Mouse (Mus musculus) forebrain, embryonic 11.5 days (tissue): Measurements from ENCODE around the gene 2610028H24Rik. TPM values are rescaled to one million over a fixed set of nuclear protein-coding genes. Genes with fewer than 3 reads are reported as not detected.

Experiments used
- ATAC-seq: fragments of 200-750 bp; cut with Nextera tagmentation; replicated peaks from 2 replicates; pipeline ENCODE4 v1.8.0; 2017; ENCODE audit warnings: moderate TSS enrichment; ENCODE audit not compliant: low FRiP score
- DNase-seq: peaks from one replicate; pipeline ENCODE4 v3.0.0-alpha.2; 2017; ENCODE audit warnings: low spot score
- H3K27ac ChIP-seq: fragments of 300-500 bp; sonication (generic); 2 replicates; pipeline ENCODE4 v1.5.1; 2014; ENCODE audit warnings: low read depth, low read length
- H3K27me3 ChIP-seq: fragments of 300-500 bp; sonication (generic); 2 replicates; pipeline ENCODE4 v1.6.1; 2014; ENCODE audit warnings: mild to moderate bottlenecking, low read length, mixed read lengths; ENCODE audit not compliant: control insufficient read depth, insufficient read depth
- H3K36me3 ChIP-seq: fragments of 300-500 bp; sonication (generic); 2 replicates; pipeline ENCODE4 v1.6.1; 2014; ENCODE audit warnings: mild to moderate bottlenecking, low read length, moderate library complexity, mixed read lengths; ENCODE audit not compliant: control insufficient read depth, insufficient read depth
- H3K4me1 ChIP-seq: fragments of 300-500 bp; sonication (generic); replicated peaks from 2 replicates; pipeline ENCODE4 v1.6.1; 2014; ENCODE audit warnings: low read length, mixed read lengths; ENCODE audit not compliant: control insufficient read depth, insufficient read depth
- H3K4me2 ChIP-seq: fragments of 300-500 bp; sonication (generic); 2 replicates; pipeline ENCODE4 v1.6.1; 2014; ENCODE audit warnings: low read depth, mild to moderate bottlenecking, low read length, moderate library complexity, mixed read lengths; ENCODE audit not compliant: severe bottlenecking
- H3K4me3 ChIP-seq: fragments of 300-500 bp; sonication (generic); 2 replicates; pipeline ENCODE4 v1.5.1; 2014; ENCODE audit warnings: low read depth, low read length
- H3K9ac ChIP-seq: fragments of 300-500 bp; sonication (generic); 2 replicates; pipeline ENCODE4 v1.6.1; 2014; ENCODE audit warnings: low read length
- H3K9me3 ChIP-seq: fragments of 300-500 bp; sonication (generic); 2 replicates; pipeline ENCODE4 v1.6.1; 2016; ENCODE audit warnings: low read length, mixed read lengths; ENCODE audit not compliant: control insufficient read depth
- WGBS: fragments of 180-500 bp; shearing (Covaris S2); extraction: QIAGEN DNeasy Blood & Tissue Kit; methylation state at CpG from one replicate; pipeline ENCODE4 v1.1.7; 2014; 5-methylcytosine and 5-hydroxymethylcytosine counted together
- polyA plus RNA-seq: library from polyadenylated mRNA; unstranded; fragments of >200 nt; fragmentation: Nextera tagmentation; extraction: Ambion mirVana; gene quantifications from 2 replicates; pipeline ENCODE4 v1.2.1, GENCODE M21; 2014

The 2610028H24Rik gene
- polyA plus RNA-seq, 1 experiment from 2014 or later = not detected

GRCm38 (mm10) chr10:76504271-76504943 lies 55.5 kb downstream of the 2610028H24Rik start:
- Histone ChIP-seq H3K36me3 (peaks cover 2% of the 10 kb centered on the region; the same call in 1 of the 2 replicates), H3K4me2 (no peak overlapping the region)
- no peak for ATAC-seq

GRCm38 (mm10) chr10:76505865-76506264 lies 57.0 kb downstream of the 2610028H24Rik start:
- Histone ChIP-seq H3K4me1 (no peaks in the 10 kb centered on the region), H3K4me2 (no peak overlapping the region), H3K4me3 (no peak overlapping the region), H3K27ac (no peak overlapping the region), H3K27me3 (no peaks in the 10 kb centered on the region), H3K9ac (no peak overlapping the region), H3K36me3 (peaks cover 2% of the 10 kb centered on the region; the same call in 1 of the 2 replicates), H3K9me3 (no peaks in the 10 kb centered on the region)
- DNase-seq = no peak
- ATAC-seq = no peak
- 95% methylated on average over 7 of the region's 7 CpGs for WGBS

More at GRCm38 (mm10) chr10:76504271-76504943, 55.5 kb downstream of the 2610028H24Rik start:
- 91% methylated on average over 11 of the region's 11 CpGs for WGBS
- Histone ChIP-seq H3K4me3 (no peak overlapping the region), H3K27me3 (no peaks in the 10 kb centered on the region), H3K4me1 (no peaks in the 10 kb centered on the region), H3K27ac (no peak overlapping the region), H3K9me3 (no peaks in the 10 kb centered on the region), H3K9ac (no peak overlapping the region)
- no peak for DNase-seq

Other genes with a start within 250 kb of the 2610028H24Rik start
- 83.9 and 99.6 TPM in 2 replicates for gene Prmt2, start 211.2 kb upstream of the 2610028H24Rik start, polyA plus RNA-seq
- gene S100b, start 195.2 kb upstream of the 2610028H24Rik start, polyA plus RNA-seq = 0.12 TPM in 1 of 2 replicates, not detected in the other
- gene Dip2a, start 103.8 kb upstream of the 2610028H24Rik start, polyA plus RNA-seq = 4.7 TPM in 2 replicates
- gene AC141477.1, start 8.6 kb upstream of the 2610028H24Rik start, polyA plus RNA-seq = not detected in 2 replicates
- gene Pcnt, start 6.3 kb upstream of the 2610028H24Rik start, polyA plus RNA-seq = 22.2 and 24.3 TPM in 2 replicates
- gene Mcm3ap, start 19.8 kb downstream of the 2610028H24Rik start, polyA plus RNA-seq = 89.7 and 92.8 TPM in 2 replicates
- 6.0 and 6.1 TPM in 2 replicates for gene Ybey, start 20.0 kb downstream of the 2610028H24Rik start, polyA plus RNA-seq
- 44.9 and 72.6 TPM in 2 replicates for gene Lss, start 82.5 kb downstream of the 2610028H24Rik start, polyA plus RNA-seq
- 0.23 TPM in 1 of 2 replicates, not detected in the other for gene Spatc1l, start 113.2 kb downstream of the 2610028H24Rik start, polyA plus RNA-seq
- gene Ftcd, start 126.6 kb downstream of the 2610028H24Rik start, polyA plus RNA-seq = not detected in 2 replicates
- gene Col6a2, start 174.5 kb downstream of the 2610028H24Rik start, polyA plus RNA-seq = 9.6 and 12.3 TPM in 2 replicates